In the genomic region with DNA sequence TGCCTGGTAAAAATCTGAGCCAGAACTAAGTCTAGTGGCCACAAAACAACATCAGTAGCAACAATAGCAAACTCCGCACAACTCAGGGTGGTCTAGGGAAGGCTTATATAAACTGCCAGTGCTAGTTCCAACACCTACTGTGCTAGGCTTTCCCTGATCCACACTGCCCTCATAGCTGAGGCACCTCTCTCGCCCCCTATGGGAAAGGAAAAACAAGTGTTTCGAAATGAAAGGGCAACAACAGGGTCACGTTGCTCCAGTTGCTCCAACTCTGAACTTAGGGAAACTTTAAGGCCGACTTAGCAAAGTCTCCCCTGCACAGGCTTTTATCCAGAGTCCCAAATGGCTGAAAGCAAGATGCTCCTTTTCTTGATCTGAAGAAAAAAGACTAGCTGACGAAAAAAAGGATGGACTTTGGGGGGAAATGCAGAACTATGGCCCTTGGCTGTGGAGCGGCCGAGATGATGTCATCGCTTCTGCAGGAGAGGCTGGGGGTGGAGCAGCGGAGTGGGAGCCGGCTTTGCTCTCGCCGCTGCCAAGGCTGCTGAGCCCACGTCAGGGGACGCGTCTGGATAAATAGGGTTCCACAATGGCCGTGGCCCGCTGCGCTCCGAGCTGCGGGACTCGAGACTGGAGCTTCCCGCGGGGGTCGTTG, we compare ENCODE assay signal across 8 mouse cellular contexts. TPM values are rescaled to one million over a fixed set of nuclear protein-coding genes. Genes with fewer than 3 reads are reported as not detected.
DNase-seq lines count a peak whose midpoint lies in the region; ATAC-seq and TF ChIP-seq lines count a peak whose summit lies in the region.

Gene Sfrp4 (plus strand): TSS at position 532 of the 655 bp plus-strand sequence.

- H3K9me3 ChIP-seq in hindbrain, embryonic 12.5 days (replicated peaks): no peaks in the 10 kb centered on the region
- H3K9me3 ChIP-seq in limb, embryonic 15.5 days: no peaks in the 10 kb centered on the region
- H3K9me3 ChIP-seq in midbrain, embryonic 13.5 days: no peaks in the 10 kb centered on the region
- no peaks in the 10 kb centered on the region for H3K9me3 ChIP-seq in stomach, embryonic 15.5 days

- peak within 1 kb of the TSS; percentile 71 for H3K4me2 ChIP-seq in hindbrain, embryonic 12.5 days (replicated peaks)
- peak within 1 kb of the TSS; percentile 81 for H3K4me2 ChIP-seq in limb, embryonic 15.5 days
- H3K4me2 ChIP-seq in midbrain, embryonic 13.5 days (replicated peaks): peak within 1 kb of the TSS; percentile 84
- H3K4me2 ChIP-seq in stomach, embryonic 15.5 days: peak within 1 kb of the TSS; percentile 92

- H3K27ac ChIP-seq in cerebellum, adult 2 months (ENCODE audit: insufficient read depth, low read length): no peak within 1 kb of the TSS
- H3K27ac ChIP-seq in hindbrain, embryonic 12.5 days: no peak within 1 kb of the TSS
- H3K27ac ChIP-seq in limb, embryonic 15.5 days: no peak within 1 kb of the TSS
- H3K27ac ChIP-seq in midbrain, embryonic 13.5 days: no peak within 1 kb of the TSS
- H3K27ac ChIP-seq in stomach, embryonic 15.5 days: no peak within 1 kb of the TSS

- H3K36me3 ChIP-seq in hindbrain, embryonic 12.5 days: no peaks in the 10 kb centered on the region
- no peaks in the 10 kb centered on the region for H3K36me3 ChIP-seq in limb, embryonic 15.5 days
- no peaks in the 10 kb centered on the region for H3K36me3 ChIP-seq in midbrain, embryonic 13.5 days
- no peaks in the 10 kb centered on the region for H3K36me3 ChIP-seq in stomach, embryonic 15.5 days

- WGBS in cerebellum, adult 2 months: 5% methylated on average over 25 of the region's 25 CpGs
- WGBS in hindbrain, embryonic 12.5 days: 4% methylated on average over 25 of the region's 25 CpGs
- WGBS in limb, embryonic 15.5 days: 5% methylated on average over 25 of the region's 25 CpGs
- WGBS in midbrain, embryonic 13.5 days: 3% methylated on average over 25 of the region's 25 CpGs
- 5% methylated on average over 25 of the region's 25 CpGs for WGBS in stomach, embryonic 15.5 days

- ATAC-seq in cerebellum, adult (ENCODE audit: insufficient number of reproducible peaks, low FRiP score, low TSS enrichment): 0 out of 2 replicates have a peak, but pooled peaks have one; percentile 3
- peak; percentile 58 for ATAC-seq in hindbrain, embryonic 12.5 days (ENCODE audit: low FRiP score)
- ATAC-seq in limb, embryonic 15.5 days (ENCODE audit: insufficient number of reproducible peaks, low FRiP score, low TSS enrichment, low read depth): no peak
- ATAC-seq in midbrain, embryonic 13.5 days: peak; percentile 64
- ATAC-seq in stomach, embryonic 15.5 days (ENCODE audit: insufficient read depth, low FRiP score, low read depth): peak; percentile 71; the same call in 1 of the 2 replicates

- no peak for DNase-seq in cerebellum, postnatal 4 days (ENCODE audit: low spot score in 2 of 2)
- peak; percentile 25 to 58 for DNase-seq in cerebellum, adult 2 months
- peak; percentile 45 for DNase-seq in gastrocnemius, adult 18-20 months (ENCODE audit: low spot score)

- no peak for TF ChIP-seq POLR2A in cerebellum, adult 2 months (IDR thresholded peaks at IDR 0.05; ENCODE audit: borderline replicate concordance, insufficient read depth, low read length)

- TF ChIP-seq CTCF in cerebellum, adult 2 months (IDR thresholded peaks at IDR 0.05; ENCODE audit: borderline replicate concordance, insufficient read depth, low read depth, low read length): peak; percentile 44; the same call in 1 of the 2 replicates

- H3K4me3 ChIP-seq in cerebellum, adult 2 months (replicated peaks; ENCODE audit: insufficient read depth, low read depth, low read length): peak within 1 kb of the TSS; percentile 67
- H3K4me3 ChIP-seq in hindbrain, embryonic 12.5 days: peak within 1 kb of the TSS; percentile 52
- H3K4me3 ChIP-seq in limb, embryonic 15.5 days: peak within 1 kb of the TSS; percentile 44
- H3K4me3 ChIP-seq in midbrain, embryonic 13.5 days (replicated peaks): peak within 1 kb of the TSS; percentile 55
- peak within 1 kb of the TSS; percentile 47 for H3K4me3 ChIP-seq in stomach, embryonic 15.5 days (replicated peaks)

- H3K9ac ChIP-seq in hindbrain, embryonic 12.5 days: peak within 1 kb of the TSS; percentile 59
- H3K9ac ChIP-seq in limb, embryonic 15.5 days: peak within 1 kb of the TSS; percentile 35; the same call in 1 of the 2 replicates
- H3K9ac ChIP-seq in midbrain, embryonic 13.5 days (replicated peaks): peak within 1 kb of the TSS; percentile 72
- H3K9ac ChIP-seq in stomach, embryonic 15.5 days: no peak within 1 kb of the TSS

- H3K4me1 ChIP-seq in cerebellum, adult 2 months (ENCODE audit: control insufficient read depth, insufficient read depth, low read length): 0 out of 2 replicates have a peak, but pooled peaks cover 2% of the 10 kb centered on the region
- H3K4me1 ChIP-seq in hindbrain, embryonic 12.5 days: peaks cover 17% of the 10 kb centered on the region
- peaks cover 16% of the 10 kb centered on the region for H3K4me1 ChIP-seq in limb, embryonic 15.5 days
- peaks cover 27% of the 10 kb centered on the region for H3K4me1 ChIP-seq in midbrain, embryonic 13.5 days (replicated peaks)
- H3K4me1 ChIP-seq in stomach, embryonic 15.5 days: peaks cover 13% of the 10 kb centered on the region

- H3K27me3 ChIP-seq in cerebellum, adult 2 months (ENCODE audit: control insufficient read depth, insufficient read depth, low read length): no peaks in the 10 kb centered on the region
- H3K27me3 ChIP-seq in hindbrain, embryonic 12.5 days: peaks cover 18% of the 10 kb centered on the region
- peaks cover 17% of the 10 kb centered on the region for H3K27me3 ChIP-seq in limb, embryonic 15.5 days
- H3K27me3 ChIP-seq in midbrain, embryonic 13.5 days: peaks cover 25% of the 10 kb centered on the region
- H3K27me3 ChIP-seq in stomach, embryonic 15.5 days (replicated peaks): peaks cover 10% of the 10 kb centered on the region; the same call in 1 of the 2 replicates

RNA-seq across cellular contexts. Expression of gene Sfrp4, which starts in this region (rescaled TPM):
- polyA plus RNA-seq in cerebellum, adult 2 months (2012; rRNA removed): 2.8 and 4.0 TPM in 2 replicates
- 1 to 10 TPM; 1.8 to 3.6 TPM for total RNA-seq in gastrocnemius, adult 18-20 months (2021)
- 1.2 and 1.4 TPM in 2 replicates for polyA plus RNA-seq in hindbrain, embryonic 12.5 days (2016; fragmentation: Nextera tagmentation; extraction: Ambion mirVana)
- polyA plus RNA-seq in limb, embryonic 15.5 days (2015; fragmentation: Nextera tagmentation; extraction: Ambion mirVana): 5.6 and 8.5 TPM in 2 replicates
- polyA plus RNA-seq in midbrain, embryonic 13.5 days (2015; fragmentation: Nextera tagmentation; extraction: Ambion mirVana): 1.7 and 1.9 TPM in 2 replicates
- 6.2 and 6.8 TPM in 2 replicates for polyA plus RNA-seq in stomach, embryonic 15.5 days (2015; fragmentation: Nextera tagmentation; extraction: Ambion mirVana)

Comparison
In these comparisons a context has a peak if more than half of its experiments do, and no peak if none do; other contexts are left out.
1. DNase-seq: peak in cerebellum, adult 2 months (2 of 2) and gastrocnemius, adult 18-20 months (single experiment); none in cerebellum, postnatal 4 days (0 of 2).
2. Peak in every context shown above with its lines, with median percentiles within 50 percentile points of each other: H3K4me3 ChIP-seq and H3K4me2 ChIP-seq.